Mouse (Mus musculus): ENCODE data around the gene Zfp827. TPM values are rescaled to one million over a fixed set of nuclear protein-coding genes. Genes with fewer than 3 reads are reported as not detected.

Zfp827 gene
- 35.2 and 47.8 TPM in 2 replicates for polyA plus RNA-seq (2012; rRNA removed)
- polyA plus RNA-seq (2014; fragmentation: Nextera tagmentation; extraction: Ambion mirVana) = 15.1 and 19.3 TPM in 2 replicates

DNA sequence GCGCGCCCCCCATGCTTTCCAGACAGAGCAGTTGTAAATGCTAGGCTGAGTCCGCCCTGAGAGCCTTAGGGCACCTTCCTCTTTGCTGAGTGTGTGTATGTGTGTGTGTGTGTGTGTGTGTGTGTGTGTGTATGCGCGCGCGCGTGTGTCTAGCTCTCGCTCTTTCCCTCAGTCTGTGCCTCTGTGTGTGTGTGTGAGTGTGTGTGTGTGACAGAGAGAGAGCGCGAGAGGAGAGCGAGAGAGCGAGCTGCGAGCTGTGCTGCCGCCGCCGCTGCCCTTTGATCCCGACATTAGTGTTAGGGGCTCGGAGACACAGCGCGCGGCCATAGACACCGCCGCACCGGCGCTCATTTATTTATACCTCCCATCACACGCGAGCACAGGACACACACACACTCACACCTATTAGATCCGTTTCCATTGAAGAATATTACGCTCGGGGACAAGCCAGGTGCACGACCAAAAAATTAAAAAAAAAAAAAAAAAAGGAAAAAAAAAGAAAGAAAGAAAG is at the start of gene Zfp827:
Zfp827 (plus strand) TSS at position 461 of the 511 bp plus-strand sequence.
- Histone ChIP-seq H3K36me3 (ENCODE audit: control insufficient read depth, insufficient read depth, low read length) (no peaks in the 10 kb centered on the region), H3K9ac (ENCODE audit: low read depth, low read length, severe bottlenecking) (peak within 1 kb of the TSS; percentile 99), H3K27ac (replicated peaks; ENCODE audit: low read depth, low read length) (peak within 1 kb of the TSS; percentile 100), H3K4me1 (ENCODE audit: control insufficient read depth, insufficient read depth, low read length) (peaks cover 27% of the 10 kb centered on the region), H3K4me3 (replicated peaks; ENCODE audit: low read length) (peak within 1 kb of the TSS; percentile 84), H3K9me3 (ENCODE audit: control insufficient read depth, low read length) (no peaks in the 10 kb centered on the region), H3K27me3 (ENCODE audit: control insufficient read depth, insufficient read depth, low read length) (no peaks in the 10 kb centered on the region), H3K4me2 (replicated peaks; ENCODE audit: low read depth, low read length, severe bottlenecking) (peak within 1 kb of the TSS; percentile 83)
- TF ChIP-seq POLR2A (IDR thresholded peaks at IDR 0.05; ENCODE audit: borderline replicate concordance, extremely low read depth, insufficient read depth, insufficient read length) = peak; percentile 27; the same call in 1 of the 2 replicates
- WGBS = under 1% methylated on average over 31 of the region's 32 CpGs
- ATAC-seq (ENCODE audit: low FRiP score, low read depth) (peak; percentile 29), DNase-seq (ENCODE audit: low spot score) (peak; percentile 78)

DNA sequence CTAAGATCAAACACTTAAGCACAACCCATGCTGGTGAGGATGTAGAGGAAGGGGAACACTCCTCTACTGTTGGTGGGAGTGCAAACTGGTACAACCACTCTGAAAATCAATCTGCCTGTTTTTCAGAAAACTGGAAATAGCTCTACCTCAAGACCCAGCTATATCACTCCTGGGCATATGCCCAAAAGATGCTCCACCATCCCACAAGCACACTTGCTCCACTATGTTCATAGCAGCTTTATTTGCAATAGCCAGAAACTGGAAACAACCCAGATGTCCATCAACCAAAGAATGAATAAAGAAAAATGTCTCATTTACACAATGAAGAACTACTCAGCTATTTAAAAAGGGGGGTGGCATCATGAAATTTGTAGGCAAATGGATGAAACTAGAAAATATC is 23.9 kb upstream of the Zfp827 start:
- TF ChIP-seq POLR2A (IDR thresholded peaks at IDR 0.05; ENCODE audit: borderline replicate concordance, extremely low read depth, insufficient read depth, insufficient read length) = no peak
- no peak for DNase-seq (ENCODE audit: low spot score)
- no peak overlapping the region for H3K4me3 ChIP-seq (replicated peaks; ENCODE audit: low read length)
- no peaks in the 10 kb centered on the region for H3K27me3 ChIP-seq (ENCODE audit: control insufficient read depth, insufficient read depth, low read length)
- no peak overlapping the region for H3K4me2 ChIP-seq (replicated peaks; ENCODE audit: low read depth, low read length, severe bottlenecking)
- H3K9ac ChIP-seq (ENCODE audit: low read depth, low read length, severe bottlenecking) = no peak overlapping the region
- H3K27ac ChIP-seq (replicated peaks; ENCODE audit: low read depth, low read length) = no peak overlapping the region
- no peak for ATAC-seq (ENCODE audit: low FRiP score, low read depth)
- H3K4me1 ChIP-seq (ENCODE audit: control insufficient read depth, insufficient read depth, low read length) = no peaks in the 10 kb centered on the region
- H3K36me3 ChIP-seq (ENCODE audit: control insufficient read depth, insufficient read depth, low read length) = no peaks in the 10 kb centered on the region
- no peaks in the 10 kb centered on the region for H3K9me3 ChIP-seq (ENCODE audit: control insufficient read depth, low read length)

DNA sequence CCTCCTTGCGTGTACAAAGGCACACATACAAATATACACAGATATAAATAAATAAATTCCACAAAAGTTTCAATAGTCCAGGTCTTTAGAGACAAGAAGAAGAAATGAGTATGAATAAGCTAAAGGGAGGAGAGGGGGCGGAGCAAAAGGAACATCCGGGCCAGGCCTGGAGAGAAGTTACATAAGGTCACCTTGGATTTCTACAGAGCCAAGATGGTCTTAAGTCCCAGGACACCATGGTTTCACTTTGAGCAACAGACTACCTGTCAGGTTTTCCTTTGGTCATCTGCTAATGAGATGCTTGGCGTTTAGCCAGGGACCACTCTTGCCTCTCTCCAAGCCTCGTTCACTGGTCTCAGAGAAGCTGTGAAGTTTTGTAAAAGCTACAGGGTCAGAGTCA is 13.2 kb upstream of the Zfp827 start:
- Histone ChIP-seq H3K36me3 (ENCODE audit: control insufficient read depth, insufficient read depth, low read length) (no peaks in the 10 kb centered on the region), H3K4me2 (replicated peaks; ENCODE audit: low read depth, low read length, severe bottlenecking) (no peak overlapping the region), H3K27ac (replicated peaks; ENCODE audit: low read depth, low read length) (no peak overlapping the region), H3K4me1 (ENCODE audit: control insufficient read depth, insufficient read depth, low read length) (no peaks in the 10 kb centered on the region), H3K9me3 (ENCODE audit: control insufficient read depth, low read length) (no peaks in the 10 kb centered on the region), H3K4me3 (replicated peaks; ENCODE audit: low read length) (no peak overlapping the region), H3K9ac (ENCODE audit: low read depth, low read length, severe bottlenecking) (no peak overlapping the region), H3K27me3 (ENCODE audit: control insufficient read depth, insufficient read depth, low read length) (no peaks in the 10 kb centered on the region)
- 80% methylated on average over 5 of the region's 5 CpGs for WGBS
- ATAC-seq (ENCODE audit: low FRiP score, low read depth) (no peak), DNase-seq (ENCODE audit: low spot score) (no peak)
- no peak for TF ChIP-seq POLR2A (IDR thresholded peaks at IDR 0.05; ENCODE audit: borderline replicate concordance, extremely low read depth, insufficient read depth, insufficient read length)

DNA sequence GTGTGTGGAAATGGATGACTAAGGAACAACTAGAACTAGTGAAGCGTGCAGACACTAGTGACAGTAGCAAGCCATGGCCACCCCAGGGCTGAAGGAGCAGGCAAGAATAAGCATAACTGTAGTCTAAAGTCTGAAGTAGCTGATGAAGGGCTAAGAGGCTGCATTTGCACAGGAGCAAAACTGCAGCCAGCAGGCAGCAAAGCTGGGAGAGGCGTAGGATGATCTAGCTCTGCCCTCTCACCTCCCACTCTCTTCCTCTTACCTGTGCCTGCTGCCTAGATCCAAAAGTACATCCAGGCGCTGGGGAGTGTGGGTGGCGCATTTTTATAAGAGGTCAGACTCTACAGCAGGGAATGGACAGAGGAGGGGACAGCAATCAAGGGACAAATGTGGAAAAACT is 12.2 kb upstream of the Zfp827 start:
- no peak overlapping the region for H3K4me2 ChIP-seq (replicated peaks; ENCODE audit: low read depth, low read length, severe bottlenecking)
- H3K9ac ChIP-seq (ENCODE audit: low read depth, low read length, severe bottlenecking) = no peak overlapping the region
- no peak for TF ChIP-seq POLR2A (IDR thresholded peaks at IDR 0.05; ENCODE audit: borderline replicate concordance, extremely low read depth, insufficient read depth, insufficient read length)
- no peak for ATAC-seq (ENCODE audit: low FRiP score, low read depth)
- no peaks in the 10 kb centered on the region for H3K27me3 ChIP-seq (ENCODE audit: control insufficient read depth, insufficient read depth, low read length)
- no peak for DNase-seq (ENCODE audit: low spot score)
- no peak overlapping the region for H3K27ac ChIP-seq (replicated peaks; ENCODE audit: low read depth, low read length)
- H3K9me3 ChIP-seq (ENCODE audit: control insufficient read depth, low read length) = no peaks in the 10 kb centered on the region
- H3K4me3 ChIP-seq (replicated peaks; ENCODE audit: low read length) = no peak overlapping the region
- no peaks in the 10 kb centered on the region for H3K36me3 ChIP-seq (ENCODE audit: control insufficient read depth, insufficient read depth, low read length)
- H3K4me1 ChIP-seq (ENCODE audit: control insufficient read depth, insufficient read depth, low read length) = no peaks in the 10 kb centered on the region
- 85% methylated on average over 4 of the region's 4 CpGs for WGBS

DNA sequence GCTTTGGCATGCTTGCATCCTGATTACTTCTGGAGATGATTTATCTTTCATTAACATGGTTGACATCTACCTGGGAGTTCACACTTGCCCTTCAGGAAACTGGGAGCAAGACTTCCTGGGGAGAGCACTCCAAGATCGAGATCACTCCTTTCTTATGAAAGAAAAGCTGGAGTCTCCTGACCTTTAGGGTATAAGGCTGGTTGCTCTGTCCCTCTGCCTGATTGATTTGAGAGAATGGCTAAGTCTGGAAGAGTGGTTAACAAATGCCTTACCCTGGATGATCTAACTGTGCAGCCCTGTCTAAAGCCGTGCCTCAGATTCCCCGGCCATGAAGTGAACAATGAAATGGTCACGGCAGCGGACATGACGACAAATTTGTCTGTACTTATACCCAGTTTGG is 11.7 kb upstream of the Zfp827 start:
- TF ChIP-seq POLR2A (IDR thresholded peaks at IDR 0.05; ENCODE audit: borderline replicate concordance, extremely low read depth, insufficient read depth, insufficient read length) = no peak
- no peak overlapping the region for H3K4me2 ChIP-seq (replicated peaks; ENCODE audit: low read depth, low read length, severe bottlenecking)
- WGBS = 72% methylated on average over 6 of the region's 6 CpGs
- no peak for ATAC-seq (ENCODE audit: low FRiP score, low read depth)
- no peak overlapping the region for H3K27ac ChIP-seq (replicated peaks; ENCODE audit: low read depth, low read length)
- H3K27me3 ChIP-seq (ENCODE audit: control insufficient read depth, insufficient read depth, low read length) = no peaks in the 10 kb centered on the region
- no peaks in the 10 kb centered on the region for H3K36me3 ChIP-seq (ENCODE audit: control insufficient read depth, insufficient read depth, low read length)
- no peaks in the 10 kb centered on the region for H3K4me1 ChIP-seq (ENCODE audit: control insufficient read depth, insufficient read depth, low read length)
- H3K4me3 ChIP-seq (replicated peaks; ENCODE audit: low read length) = no peak overlapping the region
- H3K9ac ChIP-seq (ENCODE audit: low read depth, low read length, severe bottlenecking) = no peak overlapping the region
- no peak for DNase-seq (ENCODE audit: low spot score)
- H3K9me3 ChIP-seq (ENCODE audit: control insufficient read depth, low read length) = no peaks in the 10 kb centered on the region

Data from limb, embryonic 14.5 days (tissue).